Mouse (Mus musculus) heart, postnatal 0 days (tissue): ENCODE data around the gene Aspdh.
A peak's percentile ranks its signal among the peaks of the same experiment; 100 is the strongest.

Experiments
- CTCF ChIP-seq: IDR thresholded peaks from 2 replicates; pipeline ENCODE4 v1.5.1; 2016; ENCODE audit warnings: antibody characterized with exemption, control low read depth, low read depth
- EP300 ChIP-seq: IDR thresholded peaks from 2 replicates; pipeline ENCODE4 v1.6.1; 2016; ENCODE audit warnings: antibody characterized with exemption, low read depth

DNA sequence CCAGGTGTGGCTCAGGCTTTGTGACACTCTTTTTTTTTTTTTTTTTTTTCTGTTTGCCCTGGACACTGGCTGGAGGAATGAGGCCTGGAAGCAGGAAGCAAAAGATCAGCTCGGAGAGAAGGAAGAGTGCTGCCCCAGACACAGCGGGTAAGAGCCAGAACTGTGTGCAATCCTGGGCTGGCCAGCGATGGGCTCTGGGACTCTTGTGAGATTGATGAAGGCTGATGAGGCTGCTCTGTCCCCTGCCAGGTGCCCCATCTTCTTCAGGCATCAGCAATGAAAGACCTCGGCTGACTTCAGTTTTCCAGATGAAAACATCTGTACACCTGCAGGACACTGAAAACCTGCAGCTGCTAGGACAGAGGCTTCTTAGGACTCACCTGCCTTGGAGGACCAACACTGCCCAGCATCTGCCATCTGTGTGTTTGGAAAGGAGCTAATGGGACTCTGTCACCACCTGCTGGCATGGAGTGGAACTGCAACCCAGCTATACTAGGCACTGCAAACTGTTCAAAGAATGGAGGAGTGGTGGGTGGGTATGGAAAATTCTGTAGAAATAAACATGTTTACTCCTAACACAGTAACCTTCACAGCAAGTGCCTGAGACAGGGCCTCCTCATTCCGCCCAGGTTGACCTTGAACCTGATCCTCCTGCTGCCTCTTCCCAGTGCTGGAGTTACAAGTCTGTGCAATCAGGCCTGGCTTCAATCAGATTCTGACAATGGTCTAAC lies 19.8 kb downstream of the Aspdh start:
- TF ChIP-seq CTCF (peak; percentile 97), EP300 (no peak)
